Mouse (Mus musculus) hindbrain, embryonic 16.5 days (tissue): ENCODE results near the gene Perp. TPM values are rescaled to one million over a fixed set of nuclear protein-coding genes. Genes with fewer than 3 reads are reported as not detected.

ENCODE experiments used
- ATAC-seq: fragments of 200-750 bp; cut with Nextera tagmentation; 2 replicates; pipeline ENCODE4 v1.8.0; 2017; ENCODE audit warnings: moderate TSS enrichment, moderate library complexity
- H3K27ac ChIP-seq: fragments of 300-500 bp; sonication (generic); 2 replicates; pipeline ENCODE4 v1.5.1; 2014; ENCODE audit warnings: low read depth, mild to moderate bottlenecking, control low read depth, low read length, moderate library complexity
- H3K27me3 ChIP-seq: fragments of 300-500 bp; sonication (generic); replicated peaks from 2 replicates; pipeline ENCODE4 v1.6.1; 2014; ENCODE audit warnings: low read length; ENCODE audit not compliant: control insufficient read depth, insufficient read depth
- H3K36me3 ChIP-seq: fragments of 300-500 bp; sonication (generic); 2 replicates; pipeline ENCODE4 v1.6.1; 2014; ENCODE audit warnings: mild to moderate bottlenecking, low read length, moderate library complexity, mixed read lengths; ENCODE audit not compliant: control insufficient read depth, insufficient read depth
- H3K4me1 ChIP-seq: fragments of 300-500 bp; sonication (generic); 2 replicates; pipeline ENCODE4 v1.6.1; 2014; ENCODE audit warnings: low read depth, low read length; ENCODE audit not compliant: control insufficient read depth, insufficient read depth
- H3K4me2 ChIP-seq: fragments of 300-500 bp; sonication (generic); 2 replicates; pipeline ENCODE4 v1.6.1; 2014; ENCODE audit warnings: mild to moderate bottlenecking, low read length, control low read depth, moderate library complexity
- H3K4me3 ChIP-seq: fragments of 300-500 bp; sonication (generic); 2 replicates; pipeline ENCODE4 v1.5.1; 2014; ENCODE audit warnings: mild to moderate bottlenecking, low read length, control low read depth, moderate library complexity
- H3K9ac ChIP-seq: fragments of 300-500 bp; sonication (generic); 2 replicates; pipeline ENCODE4 v1.6.1; 2014; ENCODE audit warnings: low read depth, mild to moderate bottlenecking, control low read depth, low read length, moderate library complexity
- H3K9me3 ChIP-seq: fragments of 300-500 bp; sonication (generic); 2 replicates; pipeline ENCODE4 v1.6.1; 2014; ENCODE audit warnings: mild to moderate bottlenecking, low read length, moderate library complexity; ENCODE audit not compliant: control insufficient read depth
- WGBS: fragments of 180-500 bp; shearing (Covaris S2); extraction: QIAGEN DNeasy Blood & Tissue Kit; methylation state at CpG from one replicate; pipeline ENCODE4 v1.1.7; 2014; 5-methylcytosine and 5-hydroxymethylcytosine counted together
- polyA plus RNA-seq: library from polyadenylated mRNA; unstranded; fragments of >200 nt; fragmentation: Nextera tagmentation; extraction: Ambion mirVana; gene quantifications from 2 replicates; pipeline ENCODE4 v1.2.1, GENCODE M21; 2015

Gene Perp
- polyA plus RNA-seq, 1 experiment from 2014 or later: 16.3 TPM

- Histone ChIP-seq H3K4me2 (no peak overlapping the region), H3K9ac (no peak overlapping the region), H3K27me3 (no peaks in the 10 kb centered on the region), H3K36me3 (no peaks in the 10 kb centered on the region), H3K9me3 (no peaks in the 10 kb centered on the region), H3K27ac (no peak overlapping the region), H3K4me3 (no peak overlapping the region), H3K4me1 (no peaks in the 10 kb centered on the region)
- WGBS: 53% methylated on average over 6 of the region's 6 CpGs
- peak; percentile 60 for ATAC-seq
Measured at GRCm38 (mm10) chr10:18835684-18836479, 8.9 kb upstream of the Perp start.

GRCm38 (mm10) chr10:18839530-18839929 is 5.3 kb upstream of the Perp start:
- Histone ChIP-seq H3K4me3 (no peak overlapping the region), H3K9me3 (no peaks in the 10 kb centered on the region), H3K9ac (no peak overlapping the region), H3K27me3 (0 out of 2 replicates have a peak, but pooled peaks cover 4% of the 10 kb centered on the region), H3K4me1 (peaks cover 1% of the 10 kb centered on the region; the same call in 1 of the 2 replicates), H3K4me2 (no peak overlapping the region), H3K27ac (no peak overlapping the region), H3K36me3 (no peaks in the 10 kb centered on the region)
- ATAC-seq: no peak
- 73% methylated on average over 4 of the region's 4 CpGs for WGBS

- ATAC-seq: no peak
- Histone ChIP-seq H3K4me2 (no peak overlapping the region), H3K4me1 (peaks cover 4% of the 10 kb centered on the region; the same call in 1 of the 2 replicates), H3K9me3 (no peaks in the 10 kb centered on the region), H3K4me3 (no peak overlapping the region), H3K9ac (no peak overlapping the region), H3K36me3 (no peaks in the 10 kb centered on the region), H3K27ac (no peak overlapping the region), H3K27me3 (0 out of 2 replicates have a peak, but pooled peaks cover 9% of the 10 kb centered on the region)
- WGBS: 76% methylated on average over 4 of the region's 4 CpGs
Measured at GRCm38 (mm10) chr10:18840736-18841135, 4.1 kb upstream of the Perp start.

GRCm38 (mm10) chr10:18845287-18845662 is 455 bp downstream of the Perp start:
- Histone ChIP-seq H3K4me1 (peaks cover 4% of the 10 kb centered on the region; the same call in 1 of the 2 replicates), H3K36me3 (no peaks in the 10 kb centered on the region), H3K4me2 (peak overlapping the region; percentile 98), H3K27ac (no peak overlapping the region), H3K4me3 (peak overlapping the region; percentile 68), H3K9ac (peak overlapping the region; percentile 74), H3K27me3 (peaks cover 14% of the 10 kb centered on the region; the same call in 1 of the 2 replicates), H3K9me3 (no peaks in the 10 kb centered on the region)
- WGBS: 7% methylated on average over 18 of the region's 18 CpGs
- no peak for ATAC-seq

GRCm38 (mm10) chr10:18845711-18846110 is 891 bp downstream of the Perp start:
- Histone ChIP-seq H3K4me3 (no peak overlapping the region), H3K9me3 (no peaks in the 10 kb centered on the region), H3K4me1 (peaks cover 4% of the 10 kb centered on the region; the same call in 1 of the 2 replicates), H3K27me3 (peaks cover 14% of the 10 kb centered on the region; the same call in 1 of the 2 replicates), H3K9ac (no peak overlapping the region), H3K36me3 (no peaks in the 10 kb centered on the region), H3K27ac (no peak overlapping the region), H3K4me2 (no peak overlapping the region)
- 66% methylated on average over 4 of the region's 4 CpGs for WGBS
- ATAC-seq: no peak

- no peak for ATAC-seq
- no peaks in the 10 kb centered on the region for H3K9me3 ChIP-seq
- no peaks in the 10 kb centered on the region for H3K36me3 ChIP-seq
- H3K4me2 ChIP-seq: no peak overlapping the region
- peaks cover 14% of the 10 kb centered on the region; the same call in 1 of the 2 replicates for H3K27me3 ChIP-seq
- 79% methylated on average over 8 of the region's 8 CpGs for WGBS
- no peak overlapping the region for H3K4me3 ChIP-seq
- H3K4me1 ChIP-seq: peaks cover 4% of the 10 kb centered on the region; the same call in 1 of the 2 replicates
- no peak overlapping the region for H3K27ac ChIP-seq
- H3K9ac ChIP-seq: no peak overlapping the region
Measured at GRCm38 (mm10) chr10:18846474-18847264, 1.8 kb downstream of the Perp start.

- Histone ChIP-seq H3K4me3 (no peak overlapping the region), H3K27ac (no peak overlapping the region)
- ATAC-seq: no peak
Measured at GRCm38 (mm10) chr10:18850177-18850576, 5.4 kb downstream of the Perp start.

GRCm38 (mm10) chr10:18853417-18853816 is 8.6 kb downstream of the Perp start:
- no peaks in the 10 kb centered on the region for H3K36me3 ChIP-seq
- no peak overlapping the region for H3K4me3 ChIP-seq
- H3K9ac ChIP-seq: no peak overlapping the region
- no peak for ATAC-seq
- no peaks in the 10 kb centered on the region for H3K9me3 ChIP-seq
- H3K4me2 ChIP-seq: no peak overlapping the region
- 91% methylated on average over 7 of the region's 7 CpGs for WGBS
- no peak overlapping the region for H3K27ac ChIP-seq
- no peaks in the 10 kb centered on the region for H3K27me3 ChIP-seq
- H3K4me1 ChIP-seq: no peaks in the 10 kb centered on the region

More at GRCm38 (mm10) chr10:18850177-18850576, 5.4 kb downstream of the Perp start:
- H3K27me3 ChIP-seq: peaks cover 6% of the 10 kb centered on the region; the same call in 1 of the 2 replicates
- H3K36me3 ChIP-seq: no peaks in the 10 kb centered on the region
- H3K9me3 ChIP-seq: no peaks in the 10 kb centered on the region
- no peaks in the 10 kb centered on the region; the same call in 1 of the 2 replicates for H3K4me1 ChIP-seq
- no peak overlapping the region for H3K9ac ChIP-seq
- WGBS: 91% methylated on average over 4 of the region's 4 CpGs
- H3K4me2 ChIP-seq: no peak overlapping the region

GRCm38 (mm10) chr10:18857244-18857643 is 12.4 kb downstream of the Perp start:
- ATAC-seq: no peak
- H3K27ac ChIP-seq: no peak overlapping the region
- H3K9me3 ChIP-seq: no peaks in the 10 kb centered on the region
- H3K4me1 ChIP-seq: no peaks in the 10 kb centered on the region
- no peaks in the 10 kb centered on the region for H3K36me3 ChIP-seq
- no peaks in the 10 kb centered on the region for H3K27me3 ChIP-seq
- H3K4me3 ChIP-seq: no peak overlapping the region
- no peak overlapping the region for H3K4me2 ChIP-seq
- no peak overlapping the region for H3K9ac ChIP-seq
- 77% methylated on average over 4 of the region's 4 CpGs for WGBS
